Mouse (Mus musculus) neural tube, embryonic 11.5 days (tissue): ENCODE measurements around the gene Zfp663. TPM values are rescaled to one million over a fixed set of nuclear protein-coding genes. Genes with fewer than 3 reads are reported as not detected.

Experiments
- ATAC-seq: fragments of 200-750 bp; cut with Nextera tagmentation; 2 replicates; pipeline ENCODE4 v1.8.0; 2017; ENCODE audit warnings: moderate number of reproducible peaks, mild to moderate bottlenecking, moderate TSS enrichment, moderate library complexity; ENCODE audit not compliant: insufficient read depth, low FRiP score, low TSS enrichment
- DNase-seq: peaks from one replicate; pipeline ENCODE4 v3.0.0-alpha.2; 2015; ENCODE audit warnings: low spot score
- H3K27ac ChIP-seq: fragments of 300-500 bp; sonication (generic); 2 replicates; pipeline ENCODE4 v1.5.1; 2014; ENCODE audit warnings: low read depth, mild to moderate bottlenecking, low read length
- H3K27me3 ChIP-seq: fragments of 300-500 bp; sonication (generic); 2 replicates; pipeline ENCODE4 v1.6.1; 2014; ENCODE audit warnings: mild to moderate bottlenecking, low read length, mixed read lengths; ENCODE audit not compliant: control insufficient read depth, insufficient read depth
- H3K36me3 ChIP-seq: fragments of 300-500 bp; sonication (generic); 2 replicates; pipeline ENCODE4 v1.6.1; 2014; ENCODE audit warnings: mild to moderate bottlenecking, low read length, moderate library complexity, mixed read lengths; ENCODE audit not compliant: control insufficient read depth, insufficient read depth
- H3K4me1 ChIP-seq: fragments of 300-500 bp; sonication (generic); 2 replicates; pipeline ENCODE4 v1.6.1; 2014; ENCODE audit warnings: low read length, mixed read lengths; ENCODE audit not compliant: control insufficient read depth, insufficient read depth
- H3K4me2 ChIP-seq: fragments of 300-500 bp; sonication (generic); 2 replicates; pipeline ENCODE4 v1.6.1; 2014; ENCODE audit warnings: low read depth, mild to moderate bottlenecking, moderate library complexity
- H3K4me3 ChIP-seq: fragments of 300-500 bp; sonication (generic); 2 replicates; pipeline ENCODE4 v1.5.1; 2014; ENCODE audit warnings: low read depth, low read length
- H3K9ac ChIP-seq: fragments of 300-500 bp; sonication (generic); 2 replicates; pipeline ENCODE4 v1.6.1; 2014; ENCODE audit warnings: mild to moderate bottlenecking, low read length
- H3K9me3 ChIP-seq: fragments of 300-500 bp; sonication (generic); 2 replicates; pipeline ENCODE4 v1.6.1; 2016; ENCODE audit warnings: low read length; ENCODE audit not compliant: control insufficient read depth
- WGBS: fragments of 180-500 bp; shearing (Covaris S2); extraction: QIAGEN DNeasy Blood & Tissue Kit; methylation state at CpG from one replicate; pipeline ENCODE4 v1.1.7; 2014; 5-methylcytosine and 5-hydroxymethylcytosine counted together
- polyA plus RNA-seq: library from polyadenylated mRNA; unstranded; fragments of >200 nt; fragmentation: Nextera tagmentation; extraction: Ambion mirVana; gene quantifications from 2 replicates; pipeline ENCODE4 v1.2.1, GENCODE M21; 2014

Zfp663 gene
- polyA plus RNA-seq, 1 experiment from 2014 or later = 6.1 TPM

GRCm38 (mm10) chr2:165318941-165319340 lies 49.6 kb downstream of the Zfp663 start:
- Histone ChIP-seq H3K4me2 (no peak overlapping the region), H3K27me3 (no peaks in the 10 kb centered on the region), H3K4me1 (peaks cover 48% of the 10 kb centered on the region), H3K27ac (no peak overlapping the region), H3K9me3 (no peaks in the 10 kb centered on the region), H3K9ac (no peak overlapping the region), H3K4me3 (no peak overlapping the region), H3K36me3 (no peaks in the 10 kb centered on the region; the same call in 1 of the 2 replicates)
- ATAC-seq = no peak
- WGBS = 89% methylated on average over 7 of the region's 7 CpGs
- DNase-seq = no peak

- Histone ChIP-seq H3K9me3 (no peaks in the 10 kb centered on the region), H3K4me1 (peaks cover 40% of the 10 kb centered on the region), H3K27ac (peak overlapping the region; percentile 93), H3K4me3 (no peak overlapping the region), H3K36me3 (no peaks in the 10 kb centered on the region; the same call in 1 of the 2 replicates), H3K4me2 (peak overlapping the region; percentile 25), H3K9ac (no peak overlapping the region; the same call in 1 of the 2 replicates), H3K27me3 (no peaks in the 10 kb centered on the region)
- ATAC-seq (0 out of 2 replicates have a peak, but pooled peaks have one; percentile 2), DNase-seq (no peak)
- WGBS = 56% methylated on average over 16 of the region's 16 CpGs
Observed at GRCm38 (mm10) chr2:165317621-165318263, 50.8 kb downstream of the Zfp663 start.

GRCm38 (mm10) chr2:165316837-165317473 lies 51.6 kb downstream of the Zfp663 start:
- Histone ChIP-seq H3K9ac (peak overlapping the region; percentile 53), H3K27ac (peak overlapping the region; percentile 93), H3K4me1 (peaks cover 40% of the 10 kb centered on the region), H3K4me2 (peak overlapping the region; percentile 25), H3K27me3 (no peaks in the 10 kb centered on the region), H3K4me3 (no peak overlapping the region), H3K9me3 (no peaks in the 10 kb centered on the region), H3K36me3 (no peaks in the 10 kb centered on the region; the same call in 1 of the 2 replicates)
- DNase-seq = peak; percentile 91
- peak; percentile 97 for ATAC-seq
- WGBS = 7% methylated on average over 9 of the region's 9 CpGs

GRCm38 (mm10) chr2:165316204-165316603 lies 52.3 kb downstream of the Zfp663 start:
- Histone ChIP-seq H3K4me3 (no peak overlapping the region), H3K27ac (peak overlapping the region; percentile 93), H3K27me3 (no peaks in the 10 kb centered on the region), H3K4me2 (peak overlapping the region; percentile 3), H3K36me3 (no peaks in the 10 kb centered on the region; the same call in 1 of the 2 replicates), H3K9me3 (no peaks in the 10 kb centered on the region), H3K4me1 (peaks cover 32% of the 10 kb centered on the region), H3K9ac (peak overlapping the region; percentile 53)
- DNase-seq (peak; percentile 28), ATAC-seq (no peak)
- WGBS = 46% methylated on average over 10 of the region's 10 CpGs

- H3K27ac ChIP-seq = no peak overlapping the region
- no peak overlapping the region for H3K4me3 ChIP-seq
- H3K9ac ChIP-seq = no peak overlapping the region
- H3K27me3 ChIP-seq = no peaks in the 10 kb centered on the region
- H3K9me3 ChIP-seq = no peaks in the 10 kb centered on the region
- DNase-seq (no peak), ATAC-seq (no peak)
- H3K4me1 ChIP-seq = peaks cover 33% of the 10 kb centered on the region
- 92% methylated on average over 8 of the region's 8 CpGs for WGBS
- no peak overlapping the region for H3K4me2 ChIP-seq
- peaks cover 3% of the 10 kb centered on the region for H3K36me3 ChIP-seq
Observed at GRCm38 (mm10) chr2:165314197-165314596, 54.3 kb downstream of the Zfp663 start.

GRCm38 (mm10) chr2:165312381-165312780 lies 56.1 kb downstream of the Zfp663 start:
- no peak overlapping the region for H3K4me3 ChIP-seq
- no peak overlapping the region for H3K4me2 ChIP-seq
- ATAC-seq (no peak), DNase-seq (no peak)
- H3K9ac ChIP-seq = no peak overlapping the region
- 76% methylated on average over 7 of the region's 7 CpGs for WGBS
- peaks cover 21% of the 10 kb centered on the region for H3K4me1 ChIP-seq
- no peaks in the 10 kb centered on the region for H3K27me3 ChIP-seq
- H3K27ac ChIP-seq = no peak overlapping the region
- H3K9me3 ChIP-seq = no peaks in the 10 kb centered on the region
- H3K36me3 ChIP-seq = peaks cover 3% of the 10 kb centered on the region

GRCm38 (mm10) chr2:165311577-165311976 lies 57.0 kb downstream of the Zfp663 start:
- Histone ChIP-seq H3K9ac (no peak overlapping the region), H3K36me3 (peaks cover 3% of the 10 kb centered on the region), H3K4me3 (no peak overlapping the region), H3K9me3 (no peaks in the 10 kb centered on the region), H3K4me2 (no peak overlapping the region), H3K4me1 (peaks cover 15% of the 10 kb centered on the region), H3K27ac (no peak overlapping the region), H3K27me3 (no peaks in the 10 kb centered on the region)
- ATAC-seq = no peak
- WGBS = 87% methylated on average over 12 of the region's 12 CpGs
- DNase-seq = no peak

- H3K4me3 ChIP-seq = no peak overlapping the region
- H3K9me3 ChIP-seq = no peaks in the 10 kb centered on the region
- no peak overlapping the region for H3K9ac ChIP-seq
- peaks cover 8% of the 10 kb centered on the region for H3K4me1 ChIP-seq
- no peaks in the 10 kb centered on the region for H3K27me3 ChIP-seq
- ATAC-seq (no peak), DNase-seq (no peak)
- H3K27ac ChIP-seq = no peak overlapping the region
- WGBS = 69% methylated on average over 13 of the region's 13 CpGs
- no peak overlapping the region for H3K4me2 ChIP-seq
- H3K36me3 ChIP-seq = peaks cover 3% of the 10 kb centered on the region
Observed at GRCm38 (mm10) chr2:165310818-165311425, 57.6 kb downstream of the Zfp663 start.
